Mouse (Mus musculus): ENCODE data around the gene Aacs. TPM values are rescaled to one million over a fixed set of nuclear protein-coding genes. Genes with fewer than 3 reads are reported as not detected.

The Aacs gene
- polyA plus RNA-seq, 1 experiment from 2014 or later, result 42.7 TPM

DNA sequence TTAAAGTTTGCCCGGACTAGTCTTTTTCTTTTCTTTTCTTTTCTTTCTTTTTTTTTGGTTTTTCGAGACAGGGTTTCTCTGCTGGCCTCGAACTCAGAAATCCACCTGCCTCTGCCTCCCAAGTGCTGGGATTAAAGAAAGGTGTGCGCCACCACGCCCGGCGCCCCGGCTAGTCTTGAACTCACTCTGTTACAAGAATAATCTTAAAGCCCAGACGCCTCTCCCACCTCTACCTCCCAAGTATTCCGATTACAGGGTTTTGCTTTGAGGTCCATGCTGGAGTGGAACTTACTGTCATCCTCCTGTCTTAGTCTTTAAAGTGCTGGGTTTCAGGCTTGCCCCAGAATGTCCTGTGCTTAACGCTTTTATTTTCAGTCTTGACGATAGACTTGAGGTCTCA lies 584 bp upstream of the Aacs start:
- no peaks in the 10 kb centered on the region for H3K27me3 ChIP-seq (ENCODE audit: insufficient read depth, low read length)
- no peak for ATAC-seq (ENCODE audit: insufficient read depth)
- 0 out of 2 replicates have a peak, but pooled peaks cover 11% of the 10 kb centered on the region for H3K4me1 ChIP-seq (ENCODE audit: insufficient read depth)
- peak overlapping the region; percentile 94 for H3K4me2 ChIP-seq
- no peaks in the 10 kb centered on the region for H3K9me3 ChIP-seq (ENCODE audit: low read depth, low read length)
- no peak for TF ChIP-seq CTCF (IDR thresholded peaks at IDR 0.05; ENCODE audit: low read depth)
- 58% methylated on average over 12 of the region's 12 CpGs for WGBS
- peak overlapping the region; percentile 27; the same call in 1 of the 2 replicates for H3K9ac ChIP-seq
- H3K4me3 ChIP-seq (ENCODE audit: low read depth, low read length), result peak overlapping the region; percentile 80
- DNase-seq, result no peak
- H3K36me3 ChIP-seq (ENCODE audit: insufficient read depth), result no peaks in the 10 kb centered on the region
- H3K27ac ChIP-seq (ENCODE audit: low read depth), result 0 out of 2 replicates have a peak overlapping the region, but pooled peaks have one; percentile 26

GRCm38 (mm10) chr5:125476286-125476625 lies 642 bp downstream of the Aacs start:
- peak overlapping the region; percentile 94 for H3K4me2 ChIP-seq
- no peaks in the 10 kb centered on the region for H3K9me3 ChIP-seq (ENCODE audit: low read depth, low read length)
- no peaks in the 10 kb centered on the region for H3K36me3 ChIP-seq (ENCODE audit: insufficient read depth)
- no peak for ATAC-seq (ENCODE audit: insufficient read depth)
- 8% methylated on average over 5 of the region's 5 CpGs for WGBS
- peak overlapping the region; percentile 80 for H3K4me3 ChIP-seq (ENCODE audit: low read depth, low read length)
- no peaks in the 10 kb centered on the region for H3K27me3 ChIP-seq (ENCODE audit: insufficient read depth, low read length)
- peak; percentile 31 for DNase-seq
- peak overlapping the region; percentile 72; the same call in 1 of the 2 replicates for H3K27ac ChIP-seq (ENCODE audit: low read depth)
- H3K9ac ChIP-seq, result peak overlapping the region; percentile 72
- 0 out of 2 replicates have a peak, but pooled peaks have one; percentile 15 for TF ChIP-seq CTCF (IDR thresholded peaks at IDR 0.05; ENCODE audit: low read depth)
- 0 out of 2 replicates have a peak, but pooled peaks cover 11% of the 10 kb centered on the region for H3K4me1 ChIP-seq (ENCODE audit: insufficient read depth)

- Histone ChIP-seq H3K27me3 (ENCODE audit: insufficient read depth, low read length) (no peaks in the 10 kb centered on the region), H3K4me1 (ENCODE audit: insufficient read depth) (0 out of 2 replicates have a peak, but pooled peaks cover 11% of the 10 kb centered on the region), H3K9ac (peak overlapping the region; percentile 72), H3K4me2 (peak overlapping the region; percentile 94), H3K36me3 (ENCODE audit: insufficient read depth) (no peaks in the 10 kb centered on the region), H3K4me3 (ENCODE audit: low read depth, low read length) (peak overlapping the region; percentile 80), H3K9me3 (ENCODE audit: low read depth, low read length) (no peaks in the 10 kb centered on the region), H3K27ac (ENCODE audit: low read depth) (no peak overlapping the region)
- 59% methylated on average over 7 of the region's 7 CpGs for WGBS
- no peak for TF ChIP-seq CTCF (IDR thresholded peaks at IDR 0.05; ENCODE audit: low read depth)
- ATAC-seq (ENCODE audit: insufficient read depth) (no peak), DNase-seq (no peak)
Observed at GRCm38 (mm10) chr5:125476799-125477198, 1.2 kb downstream of the Aacs start.

GRCm38 (mm10) chr5:125477533-125477932 lies 1.9 kb downstream of the Aacs start:
- Histone ChIP-seq H3K4me2 (peak overlapping the region; percentile 94), H3K4me3 (ENCODE audit: low read depth, low read length) (no peak overlapping the region), H3K27me3 (ENCODE audit: insufficient read depth, low read length) (no peaks in the 10 kb centered on the region), H3K9ac (no peak overlapping the region), H3K36me3 (ENCODE audit: insufficient read depth) (peaks cover under 1% of the 10 kb centered on the region; the same call in 1 of the 2 replicates), H3K4me1 (ENCODE audit: insufficient read depth) (0 out of 2 replicates have a peak, but pooled peaks cover 11% of the 10 kb centered on the region), H3K9me3 (ENCODE audit: low read depth, low read length) (no peaks in the 10 kb centered on the region), H3K27ac (ENCODE audit: low read depth) (no peak overlapping the region)
- DNase-seq, result no peak
- TF ChIP-seq CTCF (IDR thresholded peaks at IDR 0.05; ENCODE audit: low read depth), result no peak
- WGBS, result 56% methylated on average over 7 of the region's 7 CpGs
- ATAC-seq (ENCODE audit: insufficient read depth), result no peak

GRCm38 (mm10) chr5:125478037-125478436 lies 2.4 kb downstream of the Aacs start:
- no peak overlapping the region for H3K4me2 ChIP-seq

GRCm38 (mm10) chr5:125479376-125479775 lies 3.8 kb downstream of the Aacs start:
- H3K27ac ChIP-seq (ENCODE audit: low read depth), result no peak overlapping the region
- no peaks in the 10 kb centered on the region for H3K27me3 ChIP-seq (ENCODE audit: insufficient read depth, low read length)
- no peak overlapping the region for H3K9ac ChIP-seq
- H3K36me3 ChIP-seq (ENCODE audit: insufficient read depth), result peaks cover 16% of the 10 kb centered on the region; the same call in 1 of the 2 replicates
- 0 out of 2 replicates have a peak, but pooled peaks cover 11% of the 10 kb centered on the region for H3K4me1 ChIP-seq (ENCODE audit: insufficient read depth)
- WGBS, result 81% methylated on average over 3 of the region's 3 CpGs
- no peak overlapping the region for H3K4me2 ChIP-seq
- TF ChIP-seq CTCF (IDR thresholded peaks at IDR 0.05; ENCODE audit: low read depth), result no peak
- ATAC-seq (ENCODE audit: insufficient read depth), result no peak
- no peaks in the 10 kb centered on the region for H3K9me3 ChIP-seq (ENCODE audit: low read depth, low read length)
- H3K4me3 ChIP-seq (ENCODE audit: low read depth, low read length), result no peak overlapping the region
- no peak for DNase-seq

More at GRCm38 (mm10) chr5:125478037-125478436, 2.4 kb downstream of the Aacs start:
- 78% methylated on average over 7 of the region's 7 CpGs for WGBS
- Histone ChIP-seq H3K9ac (no peak overlapping the region), H3K27ac (ENCODE audit: low read depth) (no peak overlapping the region), H3K4me3 (ENCODE audit: low read depth, low read length) (no peak overlapping the region), H3K9me3 (ENCODE audit: low read depth, low read length) (no peaks in the 10 kb centered on the region), H3K4me1 (ENCODE audit: insufficient read depth) (0 out of 2 replicates have a peak, but pooled peaks cover 11% of the 10 kb centered on the region), H3K27me3 (ENCODE audit: insufficient read depth, low read length) (no peaks in the 10 kb centered on the region), H3K36me3 (ENCODE audit: insufficient read depth) (peaks cover 5% of the 10 kb centered on the region; the same call in 1 of the 2 replicates)
- no peak for TF ChIP-seq CTCF (IDR thresholded peaks at IDR 0.05; ENCODE audit: low read depth)
- no peak for ATAC-seq (ENCODE audit: insufficient read depth)
- no peak for DNase-seq

DNA sequence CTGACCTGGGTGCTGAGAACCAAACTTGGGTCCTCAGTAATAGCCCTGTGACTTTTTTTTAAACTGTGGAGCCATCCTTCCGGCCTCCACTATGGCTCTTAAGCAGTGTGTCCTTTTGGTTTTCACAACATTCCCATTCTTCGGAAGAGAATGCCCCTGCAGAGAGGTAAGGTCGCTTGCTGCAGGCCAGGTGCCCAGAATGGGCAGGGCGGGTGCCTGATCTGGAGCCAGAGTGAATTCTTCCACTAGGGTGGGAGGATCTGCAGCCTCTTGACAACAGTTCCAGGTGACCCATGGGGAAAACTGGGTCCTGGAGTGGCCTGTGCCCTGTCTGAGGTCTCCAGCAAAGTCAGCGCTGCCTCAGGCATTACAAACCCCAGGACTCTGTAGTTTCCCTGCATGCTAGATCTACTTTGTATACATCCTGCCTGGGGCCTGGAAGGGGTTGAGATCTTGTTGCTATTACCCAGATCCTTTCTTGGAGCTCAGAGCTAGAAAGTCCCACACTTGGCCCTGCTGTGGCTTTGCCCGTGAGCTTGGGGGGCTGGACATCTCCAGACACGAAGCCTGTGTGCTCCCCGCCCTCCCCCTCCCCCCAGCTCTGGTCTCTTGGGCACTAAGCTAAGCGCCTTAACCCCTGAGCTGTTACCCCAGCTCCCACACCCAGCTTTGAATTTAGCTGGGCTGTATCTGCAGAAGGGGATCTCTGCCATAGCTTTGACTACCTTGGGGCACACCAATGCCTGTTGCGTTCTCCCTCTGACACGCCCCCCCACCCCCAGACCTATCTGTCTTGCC lies 5.0 kb downstream of the Aacs start:
- DNase-seq (no peak), ATAC-seq (ENCODE audit: insufficient read depth) (no peak)
- H3K27me3 ChIP-seq (ENCODE audit: insufficient read depth, low read length), result no peaks in the 10 kb centered on the region
- peaks cover 19% of the 10 kb centered on the region; the same call in 1 of the 2 replicates for H3K36me3 ChIP-seq (ENCODE audit: insufficient read depth)
- H3K27ac ChIP-seq (ENCODE audit: low read depth), result no peak overlapping the region
- H3K9ac ChIP-seq, result no peak overlapping the region
- no peaks in the 10 kb centered on the region for H3K9me3 ChIP-seq (ENCODE audit: low read depth, low read length)
- no peak overlapping the region for H3K4me3 ChIP-seq (ENCODE audit: low read depth, low read length)
- no peak for TF ChIP-seq CTCF (IDR thresholded peaks at IDR 0.05; ENCODE audit: low read depth)
- no peak overlapping the region for H3K4me2 ChIP-seq
- H3K4me1 ChIP-seq (ENCODE audit: insufficient read depth), result 0 out of 2 replicates have a peak, but pooled peaks cover 11% of the 10 kb centered on the region
- WGBS, result 83% methylated on average over 11 of the region's 11 CpGs

All from lung, embryonic 14.5 days (tissue).